Mouse (Mus musculus) liver, embryonic 12.5 days (tissue): ENCODE data around the gene Mmp9. TPM values are rescaled to one million over a fixed set of nuclear protein-coding genes. Genes with fewer than 3 reads are reported as not detected.

Experiments
- ATAC-seq: fragments of 200-750 bp; cut with Nextera tagmentation; 2 replicates; pipeline ENCODE4 v1.8.0; 2017; ENCODE audit warnings: moderate number of reproducible peaks, mild to moderate bottlenecking, moderate library complexity
- H3K27ac ChIP-seq: fragments of 300-500 bp; sonication (generic); 2 replicates; pipeline ENCODE4 v1.5.1; 2016; ENCODE audit warnings: mild to moderate bottlenecking
- H3K27me3 ChIP-seq: fragments of 300-500 bp; sonication (generic); replicated peaks from 2 replicates; pipeline ENCODE4 v1.6.1; 2016; ENCODE audit warnings: mild to moderate bottlenecking, moderate library complexity
- H3K36me3 ChIP-seq: fragments of 300-500 bp; sonication (generic); 2 replicates; pipeline ENCODE4 v1.6.1; 2016; ENCODE audit warnings: mild to moderate bottlenecking, moderate library complexity
- H3K4me1 ChIP-seq: fragments of 300-500 bp; sonication (generic); 2 replicates; pipeline ENCODE4 v1.6.1; 2016
- H3K4me2 ChIP-seq: fragments of 300-500 bp; sonication (generic); 2 replicates; pipeline ENCODE4 v1.6.1; 2016; ENCODE audit warnings: mild to moderate bottlenecking, moderate library complexity
- H3K4me3 ChIP-seq: fragments of 300-500 bp; sonication (generic); 2 replicates; pipeline ENCODE4 v1.5.1; 2016; ENCODE audit warnings: mild to moderate bottlenecking, moderate library complexity
- H3K9ac ChIP-seq: fragments of 300-500 bp; sonication (generic); 2 replicates; pipeline ENCODE4 v1.6.1; 2016; ENCODE audit warnings: mild to moderate bottlenecking, moderate library complexity
- H3K9me3 ChIP-seq: fragments of 300-500 bp; sonication (generic); replicated peaks from 2 replicates; pipeline ENCODE4 v1.6.1; 2016; ENCODE audit warnings: mild to moderate bottlenecking, moderate library complexity
- WGBS: fragments of 180-500 bp; shearing (Covaris S2); methylation state at CpG from one replicate; pipeline ENCODE4 v1.1.7; 2016; ENCODE audit not compliant: insufficient replicate concordance; 5-methylcytosine and 5-hydroxymethylcytosine counted together
- polyA plus RNA-seq: library from polyadenylated mRNA; unstranded; fragments of >200 nt; fragmentation: Nextera tagmentation; extraction: Ambion mirVana; gene quantifications from 2 replicates; pipeline ENCODE4 v1.2.1, GENCODE M21; 2016

The Mmp9 gene
- polyA plus RNA-seq, 1 experiment from 2014 or later = 1.9 TPM

- peaks cover 42% of the 10 kb centered on the region for H3K36me3 ChIP-seq
- H3K9me3 ChIP-seq = no peaks in the 10 kb centered on the region
- 3% methylated on average over 52 of the region's 52 CpGs for WGBS
- peak overlapping the region; percentile 32 for H3K4me3 ChIP-seq
- no peak overlapping the region for H3K9ac ChIP-seq
- H3K4me1 ChIP-seq = peaks cover 18% of the 10 kb centered on the region
- H3K27ac ChIP-seq = no peak overlapping the region
- peak overlapping the region; percentile 59 for H3K4me2 ChIP-seq
- peaks cover 64% of the 10 kb centered on the region for H3K27me3 ChIP-seq
- ATAC-seq = no peak
These were observed 57.3 kb downstream of the Mmp9 start for GRCm38 (mm10) chr2:164997721-164998428.

- no peaks in the 10 kb centered on the region for H3K9me3 ChIP-seq
- H3K9ac ChIP-seq = no peak overlapping the region
- no peak overlapping the region for H3K4me3 ChIP-seq
- peaks cover 82% of the 10 kb centered on the region for H3K36me3 ChIP-seq
- H3K4me1 ChIP-seq = peaks cover 18% of the 10 kb centered on the region
- peaks cover 28% of the 10 kb centered on the region for H3K27me3 ChIP-seq
- WGBS = 84% methylated on average over 13 of the region's 13 CpGs
- ATAC-seq = no peak
- no peak overlapping the region for H3K27ac ChIP-seq
- no peak overlapping the region for H3K4me2 ChIP-seq
These were observed 61.4 kb downstream of the Mmp9 start for GRCm38 (mm10) chr2:165001958-165002357.

DNA sequence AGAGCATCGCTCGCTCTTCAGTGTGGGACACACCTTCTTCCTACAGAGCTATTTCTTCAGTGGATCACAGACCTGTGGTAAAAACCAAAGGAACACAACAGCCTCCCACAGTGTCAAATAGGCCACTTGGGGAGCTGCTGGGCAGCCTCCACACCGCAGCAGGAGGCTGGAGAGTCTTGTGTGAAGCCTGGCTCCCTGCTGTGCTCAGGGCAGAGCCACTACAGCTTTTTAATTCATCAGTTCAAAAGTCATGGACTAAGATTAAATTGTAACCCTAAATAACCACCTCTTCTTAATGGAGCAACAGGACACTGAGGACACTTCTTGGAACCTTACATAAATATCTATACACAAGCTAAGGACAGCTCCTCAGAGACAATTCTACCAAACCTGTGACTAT lies 62.5 kb downstream of the Mmp9 start:
- 95% methylated on average over 3 of the region's 3 CpGs for WGBS
- H3K27ac ChIP-seq = no peak overlapping the region
- H3K9ac ChIP-seq = no peak overlapping the region
- H3K4me3 ChIP-seq = no peak overlapping the region
- ATAC-seq = no peak
- H3K27me3 ChIP-seq = peaks cover 16% of the 10 kb centered on the region
- peaks cover 94% of the 10 kb centered on the region for H3K36me3 ChIP-seq
- no peak overlapping the region for H3K4me2 ChIP-seq
- peaks cover 6% of the 10 kb centered on the region for H3K4me1 ChIP-seq
- H3K9me3 ChIP-seq = no peaks in the 10 kb centered on the region

DNA sequence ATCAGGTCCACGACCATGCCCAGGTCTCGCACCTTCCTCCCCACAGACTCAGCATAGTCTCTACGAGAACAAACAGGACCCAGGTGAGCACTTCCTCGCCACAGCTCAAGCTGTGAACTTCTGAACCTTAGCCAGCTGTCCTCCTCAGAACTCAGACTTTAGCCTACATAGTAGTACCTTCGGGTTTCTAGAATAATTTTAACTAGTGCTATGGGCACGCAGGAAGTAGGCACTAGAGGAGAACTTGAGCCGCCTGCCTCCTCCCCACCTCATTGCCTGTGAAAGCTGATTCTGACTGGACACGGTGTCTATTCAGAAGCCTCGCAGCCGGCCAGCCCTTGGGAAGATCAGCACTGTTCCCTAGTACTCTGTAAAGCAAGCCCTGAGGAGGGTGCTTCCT lies 63.7 kb downstream of the Mmp9 start:
- 83% methylated on average over 10 of the region's 10 CpGs for WGBS
- Histone ChIP-seq H3K27ac (no peak overlapping the region), H3K4me2 (no peak overlapping the region), H3K9me3 (no peaks in the 10 kb centered on the region), H3K27me3 (peaks cover 5% of the 10 kb centered on the region; the same call in 1 of the 2 replicates), H3K4me3 (no peak overlapping the region), H3K36me3 (peaks cover 100% of the 10 kb centered on the region), H3K4me1 (no peaks in the 10 kb centered on the region), H3K9ac (no peak overlapping the region)
- ATAC-seq = no peak

Other genes starting within 250 kb of the Mmp9 start
- not detected in 2 replicates for gene Spint4, start 242.3 kb upstream of the Mmp9 start, polyA plus RNA-seq
- gene Spint5, start 225.5 kb upstream of the Mmp9 start, polyA plus RNA-seq = not detected in 2 replicates
- gene Wfdc3, start 194.8 kb upstream of the Mmp9 start, polyA plus RNA-seq = 0.48 and 0.93 TPM in 2 replicates
- gene Dnttip1, start 194.8 kb upstream of the Mmp9 start, polyA plus RNA-seq = 56.9 and 61.0 TPM in 2 replicates
- gene Ube2c, start 170.9 kb upstream of the Mmp9 start, polyA plus RNA-seq = 669 and 687 TPM in 2 replicates
- 0.66 and 1.8 TPM in 2 replicates for gene Tnnc2, start 160.8 kb upstream of the Mmp9 start, polyA plus RNA-seq
- gene Snx21, start 155.0 kb upstream of the Mmp9 start, polyA plus RNA-seq = 5.5 TPM in 2 replicates
- gene Acot8, start 135.9 kb upstream of the Mmp9 start, polyA plus RNA-seq = 20.3 and 21.5 TPM in 2 replicates
- 4.8 and 5.9 TPM in 2 replicates for gene Zswim3, start 135.7 kb upstream of the Mmp9 start, polyA plus RNA-seq
- gene Zswim1, start 118.1 kb upstream of the Mmp9 start, polyA plus RNA-seq = 8.9 and 9.1 TPM in 2 replicates
- not detected in 2 replicates for gene Spata25, start 112.2 kb upstream of the Mmp9 start, polyA plus RNA-seq
- gene Ctsa, start 107.9 kb upstream of the Mmp9 start, polyA plus RNA-seq = 66.7 and 69.3 TPM in 2 replicates
- 2.1 and 2.2 TPM in 2 replicates for gene Neurl2, start 107.3 kb upstream of the Mmp9 start, polyA plus RNA-seq
- gene Pltp, start 83.1 kb upstream of the Mmp9 start, polyA plus RNA-seq = 8.4 and 8.7 TPM in 2 replicates
- gene Pcif1, start 61.5 kb upstream of the Mmp9 start, polyA plus RNA-seq = 48.6 and 51.5 TPM in 2 replicates
- gene Zfp335, start 29.0 kb upstream of the Mmp9 start, polyA plus RNA-seq = 10.5 and 11.2 TPM in 2 replicates
- 0.50 and 0.63 TPM in 2 replicates for gene Slc12a5, start 20.0 kb downstream of the Mmp9 start, polyA plus RNA-seq
- gene Ncoa5, start 94.1 kb downstream of the Mmp9 start, polyA plus RNA-seq = 33.2 and 34.4 TPM in 2 replicates
- 3.2 and 3.9 TPM in 2 replicates for gene Cd40, start 114.8 kb downstream of the Mmp9 start, polyA plus RNA-seq
- gene 1700025C18Rik, start 150.0 kb downstream of the Mmp9 start, polyA plus RNA-seq = not detected in 2 replicates